Mouse (Mus musculus) adrenal gland, adult (tissue): ENCODE results near the gene Tmem132b.
"Not testable (repeated sequence)": the region's sequence is repeated elsewhere in the genome, so short reads cannot be mapped to it uniquely, and the experiment has no call there.

ENCODE experiments used
- DNase-seq, 2 experiments: peaks; one replicate each; pipeline ENCODE4 v3.0.0; 2022 to 2023; ENCODE audit warnings: low spot score in 1 of 2; ENCODE audit not compliant: inconsistent age in 2 of 2

The Tmem132b gene

GRCm38 (mm10) chr5:125531634-125532033 lies at the start of gene Tmem132b:
Tmem132b (plus strand) TSS chr5:125531774.
- peak in 1 of 2 experiments; percentile 27 for DNase-seq

GRCm38 (mm10) chr5:125482474-125482873 lies 49.1 kb upstream of the Tmem132b start:
- no peak for DNase-seq

- no peak for DNase-seq
Observed at GRCm38 (mm10) chr5:125483712-125484611, 47.6 kb upstream of the Tmem132b start.

- DNase-seq: peak in 1 of 2 experiments; percentile 64
Observed at GRCm38 (mm10) chr5:125485031-125485778, 46.4 kb upstream of the Tmem132b start.

GRCm38 (mm10) chr5:125486088-125486487 lies 45.5 kb upstream of the Tmem132b start:
- DNase-seq: peak; percentile 45 to 79

- DNase-seq: no peak
Observed at GRCm38 (mm10) chr5:125487375-125488115, 44.0 kb upstream of the Tmem132b start.

GRCm38 (mm10) chr5:125488116-125488455 lies 43.5 kb upstream of the Tmem132b start:
- no peak for DNase-seq

- DNase-seq: not testable (repeated sequence)
Observed at GRCm38 (mm10) chr5:125488953-125489352, 42.6 kb upstream of the Tmem132b start.

GRCm38 (mm10) chr5:125491107-125491506 lies 40.5 kb upstream of the Tmem132b start:
- DNase-seq: no peak

GRCm38 (mm10) chr5:125492379-125493092 lies 39.0 kb upstream of the Tmem132b start:
- no peak for DNase-seq

- no peak for DNase-seq
Observed at GRCm38 (mm10) chr5:125493093-125493423, 38.5 kb upstream of the Tmem132b start.

- peak in 1 of 2 experiments; percentile 77 for DNase-seq
Observed at GRCm38 (mm10) chr5:125495655-125496054, 35.9 kb upstream of the Tmem132b start.

- peak; percentile 55 to 87 for DNase-seq
Observed at GRCm38 (mm10) chr5:125497821-125498600, 33.6 kb upstream of the Tmem132b start.

- no peak for DNase-seq
Observed at GRCm38 (mm10) chr5:125501505-125501904, 30.1 kb upstream of the Tmem132b start.

- no peak for DNase-seq
Observed at GRCm38 (mm10) chr5:125502186-125502585, 29.4 kb upstream of the Tmem132b start.

GRCm38 (mm10) chr5:125503628-125504027 lies 27.9 kb upstream of the Tmem132b start:
- no peak for DNase-seq

GRCm38 (mm10) chr5:125504692-125505091 lies 26.9 kb upstream of the Tmem132b start:
- no peak for DNase-seq

GRCm38 (mm10) chr5:125505968-125506367 lies 25.6 kb upstream of the Tmem132b start:
- no peak for DNase-seq

GRCm38 (mm10) chr5:125507582-125507981 lies 24.0 kb upstream of the Tmem132b start:
- no peak for DNase-seq

GRCm38 (mm10) chr5:125508006-125508405 lies 23.6 kb upstream of the Tmem132b start:
- DNase-seq: no peak
